Mouse (Mus musculus): ENCODE measurements around the gene Tmem209. TPM values are rescaled to one million over a fixed set of nuclear protein-coding genes. Genes with fewer than 3 reads are reported as not detected.

Gene Tmem209
- polyA plus RNA-seq, 1 experiment from 2014 or later, result 13.0 TPM

DNA sequence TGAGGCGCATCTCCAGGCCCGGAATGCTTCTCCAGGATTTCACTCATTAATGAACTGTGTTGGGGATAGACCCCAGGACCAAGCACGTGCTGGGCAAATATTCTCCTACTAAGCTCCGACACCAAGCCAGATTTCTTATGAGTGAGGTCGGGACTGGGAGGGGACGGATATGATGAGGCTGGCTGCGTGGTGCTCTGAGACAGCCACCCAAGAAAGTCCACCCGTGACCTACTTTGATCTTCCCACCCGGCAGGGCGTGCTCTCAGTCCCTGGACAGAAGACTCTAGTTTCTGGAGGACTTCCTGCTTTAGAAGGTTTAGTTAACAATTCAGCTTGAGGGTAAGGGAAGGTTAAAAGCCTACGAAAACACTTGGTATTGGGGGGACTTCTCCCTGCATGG lies 44.0 kb downstream of the Tmem209 start:
- TF ChIP-seq EP300 (optimal IDR thresholded peaks at IDR 0.05) (no peak), CTCF (IDR thresholded peaks at IDR 0.05; ENCODE audit: low read depth) (no peak)
- H3K4me2 ChIP-seq (replicated peaks; ENCODE audit: low read depth), result no peak overlapping the region
- no peaks in the 10 kb centered on the region for H3K27me3 ChIP-seq (ENCODE audit: control insufficient read depth, insufficient read depth, low read length)
- 81% methylated on average over 11 of the region's 11 CpGs for WGBS
- no peak overlapping the region for H3K9ac ChIP-seq (ENCODE audit: low read length)
- H3K4me1 ChIP-seq (replicated peaks; ENCODE audit: control insufficient read depth, insufficient read depth), result no peaks in the 10 kb centered on the region; the same call in 1 of the 2 replicates
- H3K27ac ChIP-seq (replicated peaks), result no peak overlapping the region
- no peaks in the 10 kb centered on the region for H3K9me3 ChIP-seq (ENCODE audit: control insufficient read depth, low read length)
- no peaks in the 10 kb centered on the region for H3K36me3 ChIP-seq (ENCODE audit: control insufficient read depth, insufficient read depth, low read length)
- DNase-seq (ENCODE audit: low spot score) (no peak), ATAC-seq (ENCODE audit: low FRiP score, low TSS enrichment) (no peak)
- no peak overlapping the region for H3K4me3 ChIP-seq (ENCODE audit: low read depth, low read length)

- H3K9ac ChIP-seq (ENCODE audit: low read length), result no peak overlapping the region
- no peak for TF ChIP-seq EP300 (optimal IDR thresholded peaks at IDR 0.05)
- TF ChIP-seq CTCF (IDR thresholded peaks at IDR 0.05; ENCODE audit: low read depth), result no peak
- no peak overlapping the region for H3K27ac ChIP-seq (replicated peaks)
- H3K4me1 ChIP-seq (replicated peaks; ENCODE audit: control insufficient read depth, insufficient read depth), result peaks cover 5% of the 10 kb centered on the region; the same call in 1 of the 2 replicates
- no peaks in the 10 kb centered on the region for H3K36me3 ChIP-seq (ENCODE audit: control insufficient read depth, insufficient read depth, low read length)
- no peaks in the 10 kb centered on the region for H3K27me3 ChIP-seq (ENCODE audit: control insufficient read depth, insufficient read depth, low read length)
- 34% methylated on average over 7 of the region's 7 CpGs for WGBS
- ATAC-seq (ENCODE audit: low FRiP score, low TSS enrichment) (no peak), DNase-seq (ENCODE audit: low spot score) (no peak)
- no peak overlapping the region for H3K4me3 ChIP-seq (ENCODE audit: low read depth, low read length)
- H3K9me3 ChIP-seq (ENCODE audit: control insufficient read depth, low read length), result no peaks in the 10 kb centered on the region
- no peak overlapping the region for H3K4me2 ChIP-seq (replicated peaks; ENCODE audit: low read depth)
These were observed 46.8 kb downstream of the Tmem209 start for GRCm38 (mm10) chr6:30462822-30463221.

DNA sequence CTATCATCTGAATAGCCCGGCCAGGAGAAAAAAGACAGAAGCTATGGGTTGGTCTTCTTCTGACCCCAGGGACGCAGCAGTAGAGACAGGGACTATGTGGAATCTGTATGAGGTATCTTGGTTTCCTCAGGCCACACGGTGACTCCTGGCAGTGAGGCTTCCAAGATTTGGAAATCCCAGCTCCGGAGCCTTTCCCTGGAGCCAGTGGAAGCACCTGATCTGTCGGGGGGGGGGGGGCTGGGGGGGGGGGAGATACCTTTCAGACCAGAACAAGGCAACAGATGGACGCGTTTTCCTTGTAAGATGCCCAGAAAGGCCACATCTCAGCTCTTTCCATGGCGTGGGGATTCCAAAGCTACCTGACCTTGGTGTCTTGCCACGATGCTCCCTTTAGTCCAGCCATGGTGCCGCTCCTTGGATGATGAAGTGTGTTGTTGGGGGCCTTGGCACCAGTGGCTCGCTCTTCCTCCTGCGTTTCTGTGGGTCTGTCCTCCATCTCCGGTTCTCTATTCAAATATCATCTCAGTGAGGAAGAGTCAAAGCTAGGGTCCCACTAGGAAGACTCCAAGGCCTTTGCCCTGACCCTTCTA lies 47.7 kb downstream of the Tmem209 start:
- Histone ChIP-seq H3K27me3 (ENCODE audit: control insufficient read depth, insufficient read depth, low read length) (no peaks in the 10 kb centered on the region), H3K36me3 (ENCODE audit: control insufficient read depth, insufficient read depth, low read length) (no peaks in the 10 kb centered on the region), H3K27ac (replicated peaks) (no peak overlapping the region), H3K9ac (ENCODE audit: low read length) (no peak overlapping the region), H3K9me3 (ENCODE audit: control insufficient read depth, low read length) (no peaks in the 10 kb centered on the region), H3K4me2 (replicated peaks; ENCODE audit: low read depth) (no peak overlapping the region), H3K4me3 (ENCODE audit: low read depth, low read length) (no peak overlapping the region), H3K4me1 (replicated peaks; ENCODE audit: control insufficient read depth, insufficient read depth) (peaks cover 5% of the 10 kb centered on the region; the same call in 1 of the 2 replicates)
- WGBS, result 84% methylated on average over 12 of the region's 13 CpGs
- DNase-seq (ENCODE audit: low spot score), result no peak
- TF ChIP-seq CTCF (IDR thresholded peaks at IDR 0.05; ENCODE audit: low read depth) (no peak), EP300 (optimal IDR thresholded peaks at IDR 0.05) (no peak)
- no peak for ATAC-seq (ENCODE audit: low FRiP score, low TSS enrichment)

DNA sequence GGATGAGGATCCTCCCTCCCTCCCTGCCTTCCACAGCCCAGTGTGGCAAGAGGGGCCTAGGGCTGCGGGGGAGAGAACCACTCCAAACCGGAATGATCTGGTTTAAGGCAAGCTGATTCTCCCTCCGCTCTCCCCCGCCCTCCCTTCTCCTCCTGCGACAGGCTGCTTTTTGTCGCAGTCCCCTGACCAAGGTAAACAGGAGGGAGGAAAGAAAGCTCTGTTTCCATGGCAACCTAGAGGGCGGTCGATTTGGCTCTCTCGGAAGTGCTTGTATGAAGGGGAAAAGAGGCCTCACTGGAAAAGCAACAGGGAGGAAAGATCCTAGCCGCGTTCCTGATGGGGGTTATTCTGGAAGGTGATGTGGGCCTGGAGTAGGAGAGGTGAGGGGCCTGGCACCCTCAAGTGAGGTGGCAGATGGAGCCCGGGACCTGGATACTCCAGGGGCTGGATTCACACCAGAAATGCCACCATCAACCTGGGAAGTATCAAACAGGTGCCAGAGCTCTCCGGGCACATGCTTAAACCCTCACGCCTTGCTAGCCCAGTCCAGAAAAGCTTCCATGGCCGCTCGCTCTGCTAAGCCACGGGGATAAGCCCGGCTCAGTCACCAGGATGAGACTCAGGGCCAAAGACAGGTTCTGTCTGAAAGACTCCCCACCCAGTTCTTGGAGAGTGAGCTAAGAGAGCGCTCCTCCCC lies 48.7 kb downstream of the Tmem209 start:
- TF ChIP-seq CTCF (IDR thresholded peaks at IDR 0.05; ENCODE audit: low read depth) (no peak), EP300 (optimal IDR thresholded peaks at IDR 0.05) (no peak)
- 29% methylated on average over 19 of the region's 19 CpGs for WGBS
- H3K4me2 ChIP-seq (replicated peaks; ENCODE audit: low read depth), result peak overlapping the region; percentile 75
- H3K27ac ChIP-seq (replicated peaks), result peak overlapping the region; percentile 53; the same call in 1 of the 2 replicates
- peak overlapping the region; percentile 45 for H3K9ac ChIP-seq (ENCODE audit: low read length)
- peaks cover 5% of the 10 kb centered on the region; the same call in 1 of the 2 replicates for H3K4me1 ChIP-seq (replicated peaks; ENCODE audit: control insufficient read depth, insufficient read depth)
- no peak overlapping the region; the same call in 1 of the 2 replicates for H3K4me3 ChIP-seq (ENCODE audit: low read depth, low read length)
- no peaks in the 10 kb centered on the region for H3K9me3 ChIP-seq (ENCODE audit: control insufficient read depth, low read length)
- ATAC-seq (ENCODE audit: low FRiP score, low TSS enrichment) (peak; percentile 81), DNase-seq (ENCODE audit: low spot score) (peak; percentile 63)
- no peaks in the 10 kb centered on the region for H3K36me3 ChIP-seq (ENCODE audit: control insufficient read depth, insufficient read depth, low read length)
- H3K27me3 ChIP-seq (ENCODE audit: control insufficient read depth, insufficient read depth, low read length), result no peaks in the 10 kb centered on the region

DNA sequence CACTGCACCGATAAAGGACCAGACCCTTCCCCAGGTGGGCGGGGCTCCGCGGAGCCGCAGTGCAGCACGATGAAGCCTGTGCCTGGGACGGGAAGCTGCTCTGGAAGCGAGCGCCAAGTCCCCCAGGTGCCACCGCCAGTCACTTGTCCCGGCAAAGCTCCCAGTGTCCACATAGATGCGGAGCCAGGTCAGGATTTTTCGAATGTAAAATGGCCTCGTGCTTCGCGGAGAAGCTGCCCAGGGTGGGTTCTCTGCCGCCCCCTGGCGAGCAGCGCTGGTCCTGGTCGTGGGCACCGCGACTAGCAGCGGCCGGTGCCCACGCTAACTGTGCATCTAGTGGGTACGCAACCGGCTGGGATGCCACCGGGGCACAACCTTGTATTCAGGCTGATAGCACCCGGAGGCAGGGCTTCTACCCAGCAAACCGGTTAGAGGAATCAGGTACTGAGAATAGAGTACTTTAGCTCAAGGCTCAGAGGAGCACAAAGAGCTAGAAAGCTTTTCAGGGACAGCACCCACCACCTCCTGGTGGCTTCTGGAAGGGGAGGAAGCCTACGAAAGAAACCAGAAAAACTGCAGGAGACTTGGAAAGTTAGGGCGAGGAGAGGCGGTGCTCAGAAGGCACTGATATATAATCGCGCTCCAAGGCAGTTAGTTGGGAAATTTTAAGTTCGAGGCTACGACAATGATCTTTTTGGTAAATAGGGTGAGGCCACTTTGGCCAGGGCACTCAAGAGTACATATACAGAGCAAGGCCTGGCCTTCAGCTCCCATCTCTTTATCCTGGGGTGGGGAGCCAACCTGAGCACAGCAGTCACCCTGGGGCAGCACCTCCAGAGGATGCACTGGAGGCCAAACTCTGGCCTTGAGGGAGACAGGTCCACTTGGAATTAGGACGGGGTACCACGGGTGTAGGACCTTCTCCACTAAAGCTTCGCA lies 49.5 kb downstream of the Tmem209 start:
- peak overlapping the region; percentile 75 for H3K4me2 ChIP-seq (replicated peaks; ENCODE audit: low read depth)
- ATAC-seq (ENCODE audit: low FRiP score, low TSS enrichment) (peak; percentile 59), DNase-seq (ENCODE audit: low spot score) (peak; percentile 88)
- H3K27ac ChIP-seq (replicated peaks), result peak overlapping the region; percentile 53; the same call in 1 of the 2 replicates
- no peaks in the 10 kb centered on the region for H3K27me3 ChIP-seq (ENCODE audit: control insufficient read depth, insufficient read depth, low read length)
- H3K4me3 ChIP-seq (ENCODE audit: low read depth, low read length), result peak overlapping the region; percentile 49
- no peaks in the 10 kb centered on the region; the same call in 1 of the 2 replicates for H3K36me3 ChIP-seq (ENCODE audit: control insufficient read depth, insufficient read depth, low read length)
- TF ChIP-seq CTCF (IDR thresholded peaks at IDR 0.05; ENCODE audit: low read depth), result peak; percentile 90
- TF ChIP-seq EP300 (optimal IDR thresholded peaks at IDR 0.05), result no peak
- WGBS, result 8% methylated on average over 40 of the region's 40 CpGs
- H3K9ac ChIP-seq (ENCODE audit: low read length), result peak overlapping the region; percentile 70
- peaks cover 5% of the 10 kb centered on the region; the same call in 1 of the 2 replicates for H3K4me1 ChIP-seq (replicated peaks; ENCODE audit: control insufficient read depth, insufficient read depth)
- no peaks in the 10 kb centered on the region for H3K9me3 ChIP-seq (ENCODE audit: control insufficient read depth, low read length)

Data from stomach, postnatal 0 days (tissue).